Comparison of ENCODE assay signal across 8 mouse cellular contexts in genomic region chr11:101008206-101009045, GRCm38 (mm10). TPM values are rescaled to one million over a fixed set of nuclear protein-coding genes. Genes with fewer than 3 reads are reported as not detected.
DNase-seq lines count a peak whose midpoint lies in the region; ATAC-seq and TF ChIP-seq lines count a peak whose summit lies in the region.

No protein-coding gene starts in this region.

- peaks cover 25% of the 10 kb centered on the region for H3K36me3 ChIP-seq in erythroblast, embryonic 14.5 days (ENCODE audit: control insufficient read depth)
- no peaks in the 10 kb centered on the region for H3K36me3 ChIP-seq in ES-Bruce4 (ENCODE audit: control insufficient read depth, insufficient read depth, low read length, poor library complexity, severe bottlenecking)
- peaks cover 8% of the 10 kb centered on the region for H3K36me3 ChIP-seq in forebrain, embryonic 12.5 days (replicated peaks)
- peaks cover 9% of the 10 kb centered on the region for H3K36me3 ChIP-seq in intestine, embryonic 14.5 days (ENCODE audit: control insufficient read depth, insufficient read depth, low read length)
- H3K36me3 ChIP-seq in stomach, embryonic 15.5 days, result no peaks in the 10 kb centered on the region; the same call in 1 of the 2 replicates

- no peak for TF ChIP-seq EP300 in ES-Bruce4 (IDR thresholded peaks at IDR 0.05; ENCODE audit: insufficient read depth, low read depth, low read length)

- TF ChIP-seq POLR2A in ES-Bruce4 (IDR thresholded peaks at IDR 0.05; ENCODE audit: insufficient read depth, low read length), result no peak

- H3K4me3 ChIP-seq in erythroblast, embryonic 14.5 days (replicated peaks), result peak overlapping the region; percentile 73
- H3K4me3 ChIP-seq in ES-Bruce4 (ENCODE audit: low read depth, low read length), result peak overlapping the region; percentile 24; the same call in 1 of the 2 replicates
- H3K4me3 ChIP-seq in forebrain, embryonic 12.5 days (replicated peaks), result peak overlapping the region; percentile 65
- H3K4me3 ChIP-seq in intestine, embryonic 14.5 days (ENCODE audit: low read depth, low read length), result peak overlapping the region; percentile 74
- peak overlapping the region; percentile 57 for H3K4me3 ChIP-seq in stomach, embryonic 15.5 days (replicated peaks)

- WGBS in forebrain, embryonic 12.5 days, result 58% methylated on average over 14 of the region's 14 CpGs
- WGBS in intestine, embryonic 14.5 days, result 53% methylated on average over 14 of the region's 14 CpGs
- WGBS in stomach, embryonic 15.5 days, result 41% methylated on average over 14 of the region's 14 CpGs

- no peaks in the 10 kb centered on the region for H3K9me3 ChIP-seq in erythroblast, embryonic 14.5 days (ENCODE audit: control insufficient read depth, low read length)
- H3K9me3 ChIP-seq in ES-Bruce4 (replicated peaks; ENCODE audit: control insufficient read depth, insufficient read depth, low read length, poor library complexity, severe bottlenecking), result no peaks in the 10 kb centered on the region
- no peaks in the 10 kb centered on the region for H3K9me3 ChIP-seq in forebrain, embryonic 12.5 days
- no peaks in the 10 kb centered on the region for H3K9me3 ChIP-seq in intestine, embryonic 14.5 days (ENCODE audit: control insufficient read depth, low read length)
- no peaks in the 10 kb centered on the region for H3K9me3 ChIP-seq in stomach, embryonic 15.5 days

- H3K4me1 ChIP-seq in erythroblast, embryonic 14.5 days (ENCODE audit: control insufficient read depth), result peaks cover 45% of the 10 kb centered on the region
- no peaks in the 10 kb centered on the region for H3K4me1 ChIP-seq in ES-Bruce4 (ENCODE audit: control insufficient read depth, insufficient read depth, low read length)
- H3K4me1 ChIP-seq in forebrain, embryonic 12.5 days, result peaks cover 19% of the 10 kb centered on the region
- H3K4me1 ChIP-seq in intestine, embryonic 14.5 days (replicated peaks; ENCODE audit: control insufficient read depth, insufficient read depth, low read length), result peaks cover 10% of the 10 kb centered on the region; the same call in 1 of the 2 replicates
- H3K4me1 ChIP-seq in stomach, embryonic 15.5 days, result peaks cover 12% of the 10 kb centered on the region; the same call in 1 of the 2 replicates

- H3K27me3 ChIP-seq in erythroblast, embryonic 14.5 days (ENCODE audit: control insufficient read depth), result peaks cover 34% of the 10 kb centered on the region
- H3K27me3 ChIP-seq in ES-Bruce4 (ENCODE audit: control insufficient read depth, insufficient read depth, low read length, poor library complexity, severe bottlenecking), result no peaks in the 10 kb centered on the region
- H3K27me3 ChIP-seq in forebrain, embryonic 12.5 days, result peaks cover 4% of the 10 kb centered on the region; the same call in 1 of the 2 replicates
- no peaks in the 10 kb centered on the region for H3K27me3 ChIP-seq in intestine, embryonic 14.5 days (replicated peaks; ENCODE audit: control insufficient read depth, insufficient read depth, low read length)
- no peaks in the 10 kb centered on the region for H3K27me3 ChIP-seq in stomach, embryonic 15.5 days (replicated peaks)

- no peak for DNase-seq in intestine, embryonic 14.5 days (ENCODE audit: low spot score)
- DNase-seq in lung, postnatal 25 days (ENCODE audit: low spot score), result peak; percentile 93
- DNase-seq in ovary, postnatal 14 days (ENCODE audit: low spot score), result no peak

- H3K27ac ChIP-seq in ES-Bruce4 (ENCODE audit: insufficient read depth, low read length), result peak overlapping the region; percentile 70
- peak overlapping the region; percentile 86 for H3K27ac ChIP-seq in forebrain, embryonic 12.5 days
- H3K27ac ChIP-seq in intestine, embryonic 14.5 days (ENCODE audit: low read depth), result peak overlapping the region; percentile 86
- H3K27ac ChIP-seq in stomach, embryonic 15.5 days, result peak overlapping the region; percentile 88

- TF ChIP-seq CTCF in ES-Bruce4 (IDR thresholded peaks at IDR 0.05; ENCODE audit: low read depth, low read length), result no peak

- peak overlapping the region; percentile 86 for H3K9ac ChIP-seq in ES-Bruce4 (ENCODE audit: low read depth, poor library complexity, severe bottlenecking)
- H3K9ac ChIP-seq in forebrain, embryonic 12.5 days, result 0 out of 2 replicates have a peak overlapping the region, but pooled peaks have one; percentile 29
- H3K9ac ChIP-seq in intestine, embryonic 14.5 days (ENCODE audit: low read length), result peak overlapping the region; percentile 49
- H3K9ac ChIP-seq in stomach, embryonic 15.5 days, result no peak overlapping the region

- no peak for ATAC-seq in erythroblast, adult 5-6 weeks (replicated peaks; ENCODE audit: low FRiP score, poor library complexity, severe bottlenecking)
- ATAC-seq in forebrain, embryonic 12.5 days (ENCODE audit: low FRiP score), result no peak
- ATAC-seq in intestine, embryonic 14.5 days (replicated peaks; ENCODE audit: low FRiP score, low TSS enrichment, low read depth), result no peak
- ATAC-seq in stomach, embryonic 15.5 days (ENCODE audit: insufficient read depth, low FRiP score, low read depth), result no peak

- peak overlapping the region; percentile 66 for H3K4me2 ChIP-seq in forebrain, embryonic 12.5 days
- H3K4me2 ChIP-seq in intestine, embryonic 14.5 days (ENCODE audit: low read length), result peak overlapping the region; percentile 75
- H3K4me2 ChIP-seq in stomach, embryonic 15.5 days, result peak overlapping the region; percentile 79

RNA-seq across cellular contexts. Expression of gene Atp6v0a1, which starts 0.8 kb away (rescaled TPM):
- polyA plus RNA-seq in erythroblast, embryonic 14.5 days (2012), result 14.0 and 15.4 TPM in 2 replicates
- 487 and 539 TPM in 2 replicates for total RNA-seq in erythroblast, adult 5-6 weeks (2015; ENCODE audit: low replicate concordance)
- total RNA-seq in erythroblast, adult 5-6 weeks (2017; ENCODE audit: low replicate concordance), result 528 and 748 TPM in 2 replicates
- polyA plus RNA-seq in ES-Bruce4 (2011; ENCODE audit: insufficient read depth, insufficient read length, low read depth, missing spikeins), result 33.7 and 37.5 TPM in 2 replicates
- 48.9 and 54.9 TPM in 2 replicates for polyA plus RNA-seq in forebrain, embryonic 12.5 days (2016; fragmentation: Nextera tagmentation; extraction: Ambion mirVana)
- polyA plus RNA-seq in intestine, embryonic 14.5 days (2014; fragmentation: Nextera tagmentation; extraction: Ambion mirVana), result 30.6 and 32.5 TPM in 2 replicates
- 36.6 and 39.7 TPM in 2 replicates for polyA plus RNA-seq in stomach, embryonic 15.5 days (2015; fragmentation: Nextera tagmentation; extraction: Ambion mirVana)

RNA-seq across cellular contexts. Expression of gene Cavin1, which starts 37.7 kb away (rescaled TPM):
- 0.08 and 0.23 TPM in 2 replicates for polyA plus RNA-seq in erythroblast, embryonic 14.5 days (2012)
- total RNA-seq in erythroblast, adult 5-6 weeks (2015; ENCODE audit: low replicate concordance), result 0.63 TPM in 1 of 2 replicates, not detected in the other
- total RNA-seq in erythroblast, adult 5-6 weeks (2017; ENCODE audit: low replicate concordance), result 1.1 TPM in 1 of 2 replicates, not detected in the other
- polyA plus RNA-seq in ES-Bruce4 (2011; ENCODE audit: insufficient read depth, insufficient read length, low read depth, missing spikeins), result 78.5 and 79.8 TPM in 2 replicates
- 29.9 and 35.6 TPM in 2 replicates for polyA plus RNA-seq in forebrain, embryonic 12.5 days (2016; fragmentation: Nextera tagmentation; extraction: Ambion mirVana)
- polyA plus RNA-seq in intestine, embryonic 14.5 days (2014; fragmentation: Nextera tagmentation; extraction: Ambion mirVana), result 99.3 and 102 TPM in 2 replicates
- 306 and 329 TPM in 2 replicates for polyA plus RNA-seq in stomach, embryonic 15.5 days (2015; fragmentation: Nextera tagmentation; extraction: Ambion mirVana)

Comparison
In these comparisons a context has a peak if more than half of its experiments do, and no peak if none do; other contexts are left out.
1. H3K4me3 ChIP-seq: peak in every context shown above with its lines; median percentile 74 in intestine, embryonic 14.5 days; 73 in erythroblast, embryonic 14.5 days; 65 in forebrain, embryonic 12.5 days; 57 in stomach, embryonic 15.5 days; 24 in ES-Bruce4.
2. RNA of gene Cavin1, which starts 37.7 kb away (polyA plus RNA-seq): 306 to 329 TPM in stomach, embryonic 15.5 days, 99.3 to 102 TPM in intestine, embryonic 14.5 days, 78.5 to 79.8 TPM in ES-Bruce4 and 29.9 to 35.6 TPM in forebrain, embryonic 12.5 days; 0.08 to 0.23 TPM in erythroblast, embryonic 14.5 days; every median in the first group is over 10 times any median in the second.
3. Peak in every context shown above with its lines, with median percentiles within 50 percentile points of each other: H3K27ac ChIP-seq and H3K4me2 ChIP-seq.